Mouse (Mus musculus) adrenal gland, adult 2 months (tissue): Measurements from ENCODE around the gene Abl2. TPM values are rescaled to one million over a fixed set of nuclear protein-coding genes. Genes with fewer than 3 reads are reported as not detected.
"Not testable (repeated sequence)": the region's sequence is repeated elsewhere in the genome, so short reads cannot be mapped to it uniquely, and the experiment has no call there.

Experiments
- DNase-seq: peaks from one replicate; pipeline ENCODE4 v3.0.0; 2021
- polyA plus RNA-seq: library from polyadenylated mRNA; depleted of rRNA; stranded (reverse); fragments of >200 nt; gene quantifications from 2 replicates; pipeline ENCODE4 v1.2.3, GENCODE M21; 2012
- total RNA-seq, 2 experiments: library from RNA; stranded (reverse); gene quantifications; 2 replicates each; pipeline ENCODE4 v1.2.3; 2021

Abl2 gene
- total and polyA plus RNA-seq, 3 experiments = 6.1 to 22.1 (median 19.6) TPM

DNA sequence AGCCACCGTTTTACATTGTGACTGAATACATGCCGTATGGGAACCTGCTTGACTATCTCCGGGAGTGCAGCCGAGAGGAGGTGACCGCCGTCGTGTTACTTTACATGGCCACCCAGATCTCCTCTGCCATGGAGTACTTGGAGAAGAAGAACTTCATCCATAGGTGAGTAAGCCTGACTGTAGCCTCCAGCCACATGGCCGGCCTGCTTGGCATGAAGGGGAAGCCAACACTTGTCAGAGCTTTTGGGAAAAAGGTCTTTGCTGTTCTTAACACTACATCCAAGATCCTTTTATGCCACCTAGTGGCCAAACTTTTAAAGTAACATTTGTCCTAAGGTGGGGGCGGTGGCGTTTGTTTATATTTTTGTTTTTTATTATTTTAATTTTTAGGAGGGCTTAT, 74.5 kb downstream of the Abl2 start:
- peak; percentile 29 for DNase-seq

DNA sequence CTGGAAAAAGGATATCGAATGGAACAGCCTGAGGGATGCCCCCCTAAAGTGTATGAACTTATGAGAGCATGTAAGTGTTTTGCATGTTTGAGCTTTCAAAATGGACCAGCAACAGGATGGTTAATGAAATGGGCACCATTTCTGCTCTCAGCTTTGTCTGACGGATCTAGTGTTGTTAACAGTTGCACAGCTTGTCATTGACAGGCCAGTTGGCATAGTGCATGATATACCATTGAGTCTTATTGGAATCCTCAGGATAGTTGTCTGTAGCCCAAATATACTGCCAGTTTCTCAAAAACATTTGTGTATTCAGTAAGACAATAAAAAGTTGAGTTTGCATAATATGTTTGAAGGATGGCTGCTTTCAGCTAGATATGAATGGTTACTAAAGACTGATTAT, 76.6 kb downstream of the Abl2 start:
- no peak for DNase-seq

DNA sequence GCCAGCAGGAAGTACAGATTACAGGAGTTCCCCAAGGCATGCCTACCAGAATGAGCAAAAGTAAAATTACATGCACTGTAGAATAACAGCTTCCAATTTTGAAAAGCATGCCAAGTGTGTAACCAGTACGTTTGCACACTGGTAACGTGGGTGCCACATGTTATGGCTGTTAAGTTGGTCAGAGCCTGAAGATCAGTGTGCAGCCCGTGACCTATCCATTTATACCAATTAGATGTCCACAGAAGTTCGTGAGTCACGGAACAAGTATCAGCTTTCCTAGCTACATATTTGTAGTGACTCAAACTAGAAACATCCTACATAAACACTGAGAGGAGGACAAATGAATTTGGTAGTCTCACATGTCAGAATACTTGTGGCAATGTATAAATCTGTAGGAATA, 80.9 kb downstream of the Abl2 start:
- no peak for DNase-seq

DNA sequence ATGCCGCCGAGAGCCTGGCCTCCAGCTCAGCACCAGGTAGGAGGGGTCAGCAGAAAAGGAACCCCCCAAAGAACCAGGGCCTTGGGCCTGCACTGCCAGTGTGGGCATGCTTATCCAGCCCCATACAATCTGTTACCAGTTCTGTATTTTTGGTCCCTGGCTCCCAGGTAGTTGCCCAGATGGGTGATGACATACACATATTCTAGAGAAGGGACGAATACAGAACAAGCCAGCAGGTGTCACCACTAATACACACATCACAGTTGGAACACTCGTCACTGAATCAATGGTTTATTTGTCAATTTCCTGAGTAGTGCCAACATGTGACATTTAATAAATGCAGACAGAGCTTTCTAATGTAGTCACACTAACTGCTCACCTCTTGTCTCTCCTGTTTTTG, 82.0 kb downstream of the Abl2 start:
- DNase-seq = no peak

DNA sequence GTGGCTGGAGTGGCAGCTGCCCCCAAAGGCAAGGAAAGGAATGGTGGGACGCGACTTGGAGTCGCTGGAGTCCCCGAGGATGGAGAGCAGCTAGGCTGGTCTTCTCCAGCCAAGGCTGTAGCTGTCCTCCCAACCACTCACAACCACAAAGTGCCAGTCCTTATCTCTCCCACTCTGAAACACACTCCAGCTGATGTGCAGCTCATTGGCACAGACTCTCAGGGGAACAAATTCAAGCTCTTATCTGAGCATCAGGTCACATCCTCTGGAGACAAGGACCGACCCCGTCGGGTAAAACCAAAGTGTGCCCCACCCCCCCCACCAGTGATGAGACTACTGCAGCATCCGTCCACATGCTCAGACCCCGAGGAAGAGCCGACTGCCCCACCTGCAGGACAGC, 83.2 kb downstream of the Abl2 start:
- no peak for DNase-seq

DNA sequence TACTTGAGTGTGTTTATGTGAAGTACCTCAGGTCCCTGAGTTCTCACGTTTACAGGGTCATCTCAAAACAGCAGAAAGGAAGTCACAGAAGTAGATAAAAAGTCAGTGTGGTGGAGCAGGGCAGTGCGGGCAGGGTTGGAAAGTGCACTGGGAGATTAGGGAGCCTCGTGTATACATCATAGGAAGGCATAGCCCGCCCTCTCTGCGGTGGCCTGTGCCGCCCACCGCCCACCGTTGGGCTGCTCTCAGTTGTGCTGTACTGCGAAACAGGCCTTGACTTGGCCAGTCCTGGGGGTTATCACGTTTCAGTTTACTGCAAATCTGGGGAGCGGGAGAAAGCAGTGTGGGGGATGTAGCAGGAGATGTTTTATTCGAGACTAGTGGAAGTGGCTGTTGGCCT, 84.2 kb downstream of the Abl2 start:
- DNase-seq = no peak

DNA sequence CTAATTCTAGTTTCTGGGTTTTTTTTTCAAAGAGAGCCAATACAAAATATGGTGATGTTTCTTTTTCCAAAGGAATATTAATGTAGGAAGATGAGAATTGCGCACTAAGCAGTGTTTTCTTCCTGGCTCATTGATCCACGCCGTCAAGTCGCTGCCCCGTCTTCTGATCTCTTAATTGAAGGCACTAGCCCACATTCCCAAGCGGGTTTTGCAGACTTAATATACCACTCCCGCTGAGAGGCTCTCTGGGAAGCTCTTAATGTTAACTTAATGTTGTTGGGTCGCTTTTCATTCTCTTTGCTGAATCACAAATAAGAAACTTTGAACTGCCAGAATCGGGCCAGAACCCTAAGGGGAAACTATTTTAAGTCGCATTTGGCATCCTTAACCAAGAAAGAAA, 85.5 kb downstream of the Abl2 start:
- DNase-seq = no peak

DNA sequence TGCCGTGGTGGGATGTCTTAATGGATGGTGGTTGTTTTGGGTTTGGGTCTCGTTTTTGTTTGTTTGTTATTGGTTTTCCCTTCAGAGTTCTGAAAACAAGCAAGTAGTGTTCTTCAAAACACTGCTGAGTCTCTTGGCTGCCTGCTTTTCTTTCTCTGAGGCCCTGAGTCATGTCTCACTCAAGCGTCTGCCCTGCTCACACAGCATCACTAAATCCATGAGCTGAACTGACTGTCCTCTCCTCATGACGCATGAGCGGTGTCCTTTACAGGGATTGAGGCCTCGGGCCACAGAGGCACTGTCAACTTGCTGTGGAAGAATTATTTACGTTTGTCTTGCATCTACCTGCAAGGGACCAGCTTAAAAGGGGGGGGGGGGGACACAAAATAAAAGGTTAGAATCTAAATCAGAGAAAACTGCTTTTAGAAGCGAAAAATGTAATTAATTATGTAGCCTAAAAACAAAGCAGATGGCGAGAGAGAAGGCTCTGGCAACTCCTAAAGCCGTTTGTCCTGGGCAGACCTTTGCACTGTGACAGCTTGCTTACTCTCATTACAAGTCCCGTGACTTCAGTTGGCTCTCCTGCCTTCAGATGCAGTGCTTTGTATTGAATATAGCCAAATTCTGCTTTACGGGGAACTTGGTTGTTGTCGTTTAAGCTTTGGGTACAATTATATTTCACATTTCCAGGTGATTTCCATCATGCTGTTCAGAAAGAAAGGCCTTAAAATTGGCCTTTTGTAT, 86.4 kb downstream of the Abl2 start:
- no peak for DNase-seq

DNA sequence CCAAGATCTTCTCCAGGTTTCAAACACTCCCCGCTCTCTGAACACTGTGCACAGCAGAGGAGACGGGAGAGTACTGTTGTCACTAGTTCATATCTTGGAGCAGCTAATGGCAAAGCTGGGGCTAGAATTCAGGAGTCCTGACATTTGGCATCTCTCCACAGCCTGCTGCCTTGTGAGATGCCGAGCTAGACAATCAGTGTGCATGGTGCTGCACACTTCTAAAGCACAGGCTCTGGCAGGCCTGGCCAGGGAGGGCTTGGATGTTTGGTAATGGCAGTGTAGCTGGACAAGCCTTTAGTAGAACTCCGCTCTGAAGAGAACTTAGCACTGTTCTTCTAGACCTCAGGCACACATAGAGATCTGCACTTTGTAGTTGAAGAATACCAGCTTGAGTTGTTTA, 87.4 kb downstream of the Abl2 start:
- no peak for DNase-seq

DNA sequence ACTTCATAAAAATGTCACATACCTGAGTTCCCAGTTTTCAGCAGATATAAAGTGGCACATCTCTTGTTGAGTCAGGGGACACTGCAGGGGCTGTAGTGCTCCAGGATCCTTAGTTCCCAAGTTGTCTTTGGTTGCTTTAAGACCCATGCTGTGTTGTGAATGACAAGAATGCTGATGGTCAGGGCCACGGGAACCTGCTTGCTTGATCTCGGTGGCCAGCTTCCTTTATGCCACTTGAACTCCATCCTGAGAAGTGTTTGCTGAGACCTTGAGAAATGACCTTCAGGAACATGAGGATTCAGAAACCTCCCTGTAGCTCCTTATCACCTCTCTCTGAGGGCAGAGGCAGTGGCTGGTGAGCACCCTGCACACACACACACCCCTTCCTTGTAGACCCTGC, 90.1 kb downstream of the Abl2 start:
- no peak for DNase-seq

DNA sequence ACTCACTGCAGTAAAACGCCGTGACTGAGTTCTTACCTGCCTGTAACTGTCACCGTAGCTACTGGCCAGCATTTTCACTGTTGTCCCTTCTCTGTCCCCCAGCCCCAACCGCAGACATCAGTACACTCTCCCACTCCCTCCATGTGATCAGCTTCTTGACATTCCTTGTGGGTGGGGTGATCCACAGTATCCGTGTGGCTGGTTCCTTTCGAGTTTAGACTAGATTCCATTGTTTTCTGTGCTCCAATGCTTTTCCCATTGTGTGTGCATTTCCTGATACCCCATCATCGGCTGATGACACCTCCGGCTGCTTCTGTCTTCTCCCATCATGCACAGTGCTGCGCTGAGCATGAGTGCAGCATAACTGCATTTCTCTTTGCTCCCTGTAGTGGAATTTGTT, 92.0 kb downstream of the Abl2 start:
- no peak for DNase-seq

DNA sequence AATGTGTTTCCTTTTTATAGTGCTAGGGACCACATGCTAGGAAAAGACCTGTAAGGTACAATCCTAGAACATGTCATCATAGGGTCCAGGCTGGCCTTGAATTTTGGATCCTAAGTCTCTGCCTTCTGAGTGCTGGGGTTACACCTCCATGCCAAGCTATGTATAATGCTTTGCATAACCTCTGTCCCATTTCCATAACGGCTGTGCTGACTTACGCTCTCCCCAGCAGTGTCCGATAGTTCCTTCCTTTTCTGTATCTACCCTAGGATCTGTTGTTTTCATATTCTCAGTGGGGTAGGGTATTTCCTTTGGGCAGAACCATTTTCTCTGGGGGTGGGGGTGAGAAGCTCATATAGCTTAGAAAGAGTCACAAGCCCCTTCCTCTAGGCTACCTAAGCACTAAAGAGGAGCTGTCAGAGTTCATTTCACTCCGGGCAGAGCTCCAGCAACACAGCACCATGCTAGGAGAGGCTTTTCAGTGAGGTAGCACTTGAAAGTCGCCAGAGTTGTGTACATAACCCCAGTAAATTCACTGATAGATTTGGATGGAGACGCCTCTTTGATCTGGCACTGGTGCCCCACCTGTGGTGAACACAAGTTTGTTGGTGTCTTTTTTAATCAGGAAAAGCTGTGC, 93.7 kb downstream of the Abl2 start:
- DNase-seq = no peak

DNA sequence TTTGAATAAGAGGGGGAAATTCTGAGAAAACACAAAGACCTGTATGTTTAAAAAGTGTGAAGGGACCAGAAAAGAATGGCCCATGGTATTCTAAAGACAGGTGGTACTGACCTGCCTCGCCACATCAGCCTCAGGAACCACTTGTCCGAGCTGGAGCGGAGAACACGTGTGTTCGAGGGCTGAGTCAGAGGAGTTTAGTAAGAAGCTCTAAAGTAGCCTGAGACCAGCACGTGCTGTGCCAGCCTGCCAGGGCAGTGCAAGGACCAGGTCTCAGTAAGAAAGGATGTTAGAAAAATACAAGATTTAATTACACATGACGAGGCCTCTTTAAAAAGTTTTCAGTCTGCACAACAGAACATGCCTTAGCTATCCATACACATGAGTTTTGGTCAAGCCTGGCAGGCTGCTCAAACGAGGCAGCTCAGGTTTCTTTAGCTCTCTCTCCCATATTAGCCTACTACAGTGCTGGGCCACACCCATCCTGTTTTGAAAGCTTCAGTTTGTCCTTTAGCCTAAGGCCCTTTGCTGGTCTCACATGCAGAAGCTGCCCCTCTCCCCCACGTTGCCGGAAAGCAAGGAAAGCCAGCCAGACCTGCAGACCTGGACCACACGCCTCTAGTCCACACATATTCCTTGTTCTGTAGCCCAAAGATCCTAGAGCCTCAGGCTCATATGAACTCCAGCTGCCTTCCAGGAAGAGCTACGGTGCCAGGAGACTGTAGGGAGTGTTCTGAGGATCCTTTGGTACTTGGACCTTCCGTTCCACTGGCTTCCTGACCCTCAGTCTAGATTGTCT, 96.3 kb downstream of the Abl2 start:
- no peak for DNase-seq

DNA sequence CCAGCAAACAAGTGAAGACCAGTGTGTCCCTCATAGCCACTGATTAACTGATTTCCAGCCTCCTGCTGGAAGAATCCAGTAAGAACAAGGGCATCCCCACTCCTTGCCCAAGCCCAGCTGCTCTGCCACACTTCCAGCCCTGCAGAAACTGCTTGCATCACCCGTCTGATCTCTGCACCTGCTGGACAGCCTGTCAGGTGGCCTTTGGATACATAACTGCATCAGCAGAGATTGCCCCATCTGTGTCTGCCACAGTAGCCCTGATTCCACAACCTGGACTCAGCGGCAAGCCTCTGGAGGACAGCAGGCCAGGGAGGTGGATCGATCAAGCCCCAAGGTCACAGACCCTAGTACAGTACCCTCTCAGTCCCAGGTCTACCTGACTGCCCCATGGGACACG, 98.9 kb downstream of the Abl2 start:
- DNase-seq = no peak

DNA sequence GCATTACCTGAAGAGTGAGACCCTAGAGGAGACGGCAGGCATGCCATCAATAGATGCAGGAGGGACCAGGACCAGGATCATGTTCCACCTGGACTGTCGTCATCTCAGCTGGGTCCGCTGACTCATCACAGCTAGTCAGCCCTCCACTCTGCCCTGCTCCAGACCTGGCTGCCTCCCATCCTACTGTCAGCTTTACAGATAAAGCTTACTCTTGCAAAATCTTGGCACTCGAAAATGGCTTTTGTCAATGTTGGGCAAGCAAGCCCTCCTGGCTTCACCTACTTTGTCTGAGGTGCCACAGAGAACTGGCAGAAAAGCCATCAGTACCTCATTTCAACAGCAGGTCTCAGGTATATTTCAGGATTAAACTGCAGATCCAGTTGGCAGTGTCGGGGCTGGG, 100.1 kb downstream of the Abl2 start:
- DNase-seq = peak; percentile 79

DNA sequence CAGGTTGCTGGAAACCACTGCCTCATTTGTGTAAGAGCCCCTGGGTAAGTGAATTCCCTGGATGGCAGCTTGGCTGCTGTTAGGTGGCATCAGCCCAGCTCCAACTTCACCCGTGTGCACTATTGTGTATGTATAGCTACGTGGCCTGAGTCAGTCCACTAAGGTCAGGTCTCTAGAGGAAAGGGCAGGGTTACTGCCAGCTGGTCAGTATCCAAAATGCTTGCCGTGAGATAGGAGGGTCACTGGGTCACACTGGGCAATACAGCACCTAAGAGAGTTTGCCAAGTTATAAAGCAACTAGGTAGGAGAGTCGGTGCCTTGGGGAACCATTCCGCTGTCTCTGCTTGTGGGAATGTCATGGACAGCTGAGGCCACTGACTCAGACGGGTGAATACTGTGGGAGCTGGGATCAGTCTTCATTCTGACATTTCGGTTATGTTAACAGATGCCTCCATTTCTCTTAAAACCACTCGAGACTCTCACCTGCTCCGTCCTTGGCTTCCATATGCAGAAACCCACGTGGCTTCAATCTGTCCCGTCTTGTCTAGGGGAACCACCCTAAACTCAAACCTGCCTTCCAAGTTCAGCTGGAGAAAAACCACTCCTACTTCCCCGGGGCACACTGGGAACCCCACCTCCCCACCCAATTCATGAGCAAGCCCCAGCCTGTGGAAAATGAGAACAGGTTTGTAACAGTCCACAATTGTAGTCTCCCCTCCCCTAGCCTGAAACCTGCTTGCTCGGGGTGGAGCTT, 101.5 kb downstream of the Abl2 start:
- DNase-seq = peak; percentile 78

DNA sequence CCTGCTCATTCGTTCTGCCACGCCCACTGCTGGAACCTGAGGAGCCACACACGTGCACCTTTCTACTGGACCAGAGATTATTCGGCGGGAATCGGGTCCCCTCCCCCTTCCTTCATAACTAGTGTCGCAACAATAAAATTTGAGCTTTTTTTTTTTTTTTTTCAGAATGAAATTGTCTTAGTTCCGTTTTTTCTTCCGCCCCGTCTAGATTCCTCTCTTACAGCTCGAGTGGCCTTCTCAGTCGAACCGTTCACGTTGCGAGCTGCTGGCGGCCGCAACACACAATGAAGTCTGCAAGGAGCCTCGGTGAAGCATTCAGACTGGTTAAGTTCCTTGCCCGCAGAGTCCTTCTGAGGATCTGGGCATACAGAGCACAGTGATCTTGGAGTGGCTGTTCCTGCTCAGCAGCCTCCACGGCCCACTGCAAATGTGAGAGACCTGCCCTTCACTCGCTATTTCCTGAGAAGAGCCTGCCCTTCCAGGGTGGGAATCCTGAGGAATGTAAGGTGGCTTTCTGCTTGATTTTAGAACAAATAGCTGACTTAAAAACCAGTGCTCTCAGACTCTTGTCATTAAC, 102.2 kb downstream of the Abl2 start:
- not testable (repeated sequence) for DNase-seq

DNA sequence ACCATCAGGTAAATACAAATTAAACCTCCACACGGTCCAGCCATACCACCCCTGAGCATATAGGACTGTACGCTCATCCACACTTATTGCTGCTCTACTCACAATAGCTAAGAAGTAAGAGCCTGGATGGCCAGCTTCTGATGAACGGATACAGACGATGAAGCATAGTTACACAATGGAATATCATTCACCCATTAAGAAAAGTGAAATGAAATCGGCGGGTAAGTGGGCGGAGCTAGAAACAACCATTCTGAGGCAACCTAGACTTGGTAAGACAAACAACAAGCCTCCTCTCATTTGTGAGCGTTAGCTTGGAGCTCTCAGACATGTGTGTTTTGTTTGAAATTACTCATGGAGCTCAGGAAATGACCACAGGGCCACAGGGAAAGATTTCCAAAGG, 107.2 kb downstream of the Abl2 start:
- no peak for DNase-seq

DNA sequence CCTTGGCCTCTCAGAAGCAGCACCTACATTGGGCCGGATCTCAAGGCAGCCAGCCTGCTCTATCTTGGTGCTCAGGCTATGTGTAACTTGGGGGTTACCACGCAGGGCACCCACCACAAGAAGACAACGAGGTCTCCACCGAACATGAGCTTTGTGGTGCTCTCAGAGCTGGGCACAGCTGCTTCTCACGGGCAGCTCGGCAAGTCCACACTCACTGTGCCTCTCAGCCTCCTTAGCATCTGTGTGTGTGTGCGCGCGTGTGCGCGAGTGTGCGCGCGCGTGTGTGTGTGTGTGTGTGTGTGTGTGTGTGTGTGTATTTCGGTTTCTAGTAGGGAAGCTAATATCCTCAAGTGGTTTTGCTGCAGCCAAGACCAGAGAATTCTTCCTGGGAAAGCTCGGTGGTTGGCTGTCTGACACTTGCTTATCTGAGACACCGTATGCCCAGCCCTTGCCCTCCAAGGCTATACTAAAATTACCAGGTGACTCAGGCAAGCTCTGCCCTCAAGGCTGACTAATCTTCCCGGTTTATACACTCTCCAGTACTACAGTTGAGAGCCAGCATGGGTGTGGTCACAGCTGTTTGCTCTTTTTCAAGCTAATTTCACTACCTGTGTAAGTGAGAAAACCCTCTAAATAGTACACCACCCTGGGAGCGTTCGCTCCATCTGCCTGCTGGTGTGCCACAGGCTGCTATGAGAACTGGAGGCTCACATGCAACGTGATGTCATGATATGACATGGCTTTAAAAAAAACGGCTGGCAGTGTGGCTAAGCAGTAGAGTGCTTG, 108.7 kb downstream of the Abl2 start:
- peak; percentile 76 for DNase-seq

DNA sequence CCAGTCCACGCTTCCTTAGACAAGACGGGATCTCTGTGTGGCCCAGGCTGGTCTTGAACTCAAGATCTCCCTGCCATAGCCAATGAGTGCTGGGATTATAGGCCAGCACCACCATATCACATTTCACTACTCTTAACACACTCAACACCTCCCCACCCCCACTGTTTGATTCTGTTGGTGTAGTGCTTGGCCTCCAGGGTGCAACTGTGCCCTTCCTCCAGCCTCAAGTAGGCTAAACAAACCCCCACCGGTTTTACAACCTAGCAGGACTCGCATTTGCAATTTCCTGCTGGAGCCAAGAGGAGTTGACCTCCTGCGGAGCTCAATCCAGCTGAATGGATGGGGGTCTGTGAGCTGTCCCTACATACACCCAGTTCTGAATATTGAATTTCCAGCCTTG, 110.0 kb downstream of the Abl2 start:
- DNase-seq = no peak
